Mouse (Mus musculus): ENCODE measurements at regions not wholly inside any gene's neighbourhood (a gene's known extent, or its start where the extent isn't known, plus 50 kb on each side); places are given as distances from the start of the nearest gene placed in this dataset.

GRCm38 (mm10) chr4:110038696-110039095 lies 60.8 kb downstream of the Dmrta2 start:
- Histone ChIP-seq H3K4me3 (ENCODE audit: low read depth, low read length) (no peak overlapping the region), H3K36me3 (ENCODE audit: control insufficient read depth, insufficient read depth, low read length) (no peaks in the 10 kb centered on the region), H3K9ac (ENCODE audit: low read depth, low read length) (no peak overlapping the region), H3K9me3 (ENCODE audit: control insufficient read depth, low read length) (no peaks in the 10 kb centered on the region), H3K4me2 (replicated peaks; ENCODE audit: low read depth, low read length) (no peak overlapping the region), H3K27ac (ENCODE audit: low read depth, low read length) (no peak overlapping the region), H3K4me1 (replicated peaks; ENCODE audit: control insufficient read depth, insufficient read depth, low read length) (no peaks in the 10 kb centered on the region), H3K27me3 (ENCODE audit: control insufficient read depth, insufficient read depth, low read length) (no peaks in the 10 kb centered on the region)
- WGBS, result 71% methylated on average over 5 of the region's 5 CpGs
- no peak for ATAC-seq (ENCODE audit: low FRiP score)
- no peak for DNase-seq (ENCODE audit: low spot score)

DNA sequence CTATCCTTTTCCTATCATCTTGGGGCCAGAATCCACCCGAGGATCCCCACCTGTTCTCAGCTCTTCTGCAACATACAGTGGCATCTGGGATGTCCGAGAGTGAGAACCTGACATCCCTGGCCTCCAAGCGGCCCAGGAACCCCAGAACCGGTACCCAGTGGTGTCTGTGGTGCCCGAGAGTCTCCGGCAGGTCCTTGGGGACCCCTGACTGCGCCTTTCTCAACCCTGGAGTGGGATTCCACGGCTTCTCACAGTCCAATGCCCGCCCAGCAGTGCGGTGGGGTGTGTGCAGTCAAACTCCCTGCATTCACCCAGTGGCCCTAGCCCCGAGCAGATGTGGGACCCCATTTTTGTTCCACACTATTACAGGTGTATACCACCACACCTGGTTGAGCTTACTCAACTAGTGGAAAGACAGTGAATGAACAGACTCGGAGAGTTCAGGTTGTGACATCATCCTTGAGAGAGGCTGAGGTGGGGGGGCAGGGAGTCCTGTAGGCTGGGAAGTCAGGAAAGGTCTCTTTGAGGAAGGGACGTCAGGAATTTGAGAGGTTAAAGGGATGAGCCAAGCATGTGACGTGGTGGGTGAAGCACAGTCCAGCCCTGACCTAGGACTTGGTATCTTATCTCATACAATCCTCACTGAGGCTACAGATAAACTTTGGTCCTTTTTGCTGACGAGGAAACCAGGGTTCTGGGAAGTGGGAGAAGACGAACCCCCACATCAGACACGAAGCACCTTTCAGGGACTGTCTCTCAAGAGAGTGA lies 67.2 kb downstream of the Dmrta2 start:
- H3K4me2 ChIP-seq (replicated peaks; ENCODE audit: low read depth, low read length), result no peak overlapping the region
- no peaks in the 10 kb centered on the region for H3K36me3 ChIP-seq (ENCODE audit: control insufficient read depth, insufficient read depth, low read length)
- H3K4me3 ChIP-seq (ENCODE audit: low read depth, low read length), result no peak overlapping the region
- WGBS, result 87% methylated on average over 17 of the region's 17 CpGs
- no peaks in the 10 kb centered on the region for H3K9me3 ChIP-seq (ENCODE audit: control insufficient read depth, low read length)
- H3K27ac ChIP-seq (ENCODE audit: low read depth, low read length), result no peak overlapping the region
- H3K27me3 ChIP-seq (ENCODE audit: control insufficient read depth, insufficient read depth, low read length), result no peaks in the 10 kb centered on the region
- no peak for ATAC-seq (ENCODE audit: low FRiP score)
- no peaks in the 10 kb centered on the region for H3K4me1 ChIP-seq (replicated peaks; ENCODE audit: control insufficient read depth, insufficient read depth, low read length)
- H3K9ac ChIP-seq (ENCODE audit: low read depth, low read length), result no peak overlapping the region
- no peak for DNase-seq (ENCODE audit: low spot score)

- H3K4me1 ChIP-seq (replicated peaks; ENCODE audit: control insufficient read depth, insufficient read depth, low read length), result no peaks in the 10 kb centered on the region
- no peaks in the 10 kb centered on the region for H3K36me3 ChIP-seq (ENCODE audit: control insufficient read depth, insufficient read depth, low read length)
- no peak overlapping the region for H3K27ac ChIP-seq (ENCODE audit: low read depth, low read length)
- no peak for ATAC-seq (ENCODE audit: low FRiP score)
- no peak overlapping the region for H3K4me2 ChIP-seq (replicated peaks; ENCODE audit: low read depth, low read length)
- no peak for DNase-seq (ENCODE audit: low spot score)
- H3K9me3 ChIP-seq (ENCODE audit: control insufficient read depth, low read length), result no peaks in the 10 kb centered on the region
- H3K4me3 ChIP-seq (ENCODE audit: low read depth, low read length), result no peak overlapping the region
- no peak overlapping the region for H3K9ac ChIP-seq (ENCODE audit: low read depth, low read length)
- WGBS, result 83% methylated on average over 12 of the region's 12 CpGs
- no peaks in the 10 kb centered on the region for H3K27me3 ChIP-seq (ENCODE audit: control insufficient read depth, insufficient read depth, low read length)
Observed at GRCm38 (mm10) chr4:110045651-110046269, 67.9 kb downstream of the Dmrta2 start.

DNA sequence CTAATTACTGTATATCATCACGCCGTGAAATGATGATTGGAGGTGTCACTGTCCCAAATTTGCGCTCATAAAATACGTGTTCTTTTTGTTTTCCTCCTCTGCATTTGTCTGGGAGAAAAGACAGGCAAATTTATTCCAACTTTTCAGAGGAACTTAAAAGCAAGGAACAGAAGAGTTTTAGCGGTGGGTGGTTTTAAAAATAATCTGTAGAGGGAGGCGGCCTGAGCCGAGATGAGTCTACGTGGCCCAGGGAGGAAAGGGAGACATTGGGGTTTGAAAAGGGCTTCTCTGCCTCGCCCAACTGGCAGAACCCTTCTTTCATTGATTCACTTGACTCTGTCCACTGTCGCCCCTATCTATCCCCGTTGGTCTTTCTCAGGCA lies 68.4 kb downstream of the Dmrta2 start:
- Histone ChIP-seq H3K4me2 (replicated peaks; ENCODE audit: low read depth, low read length) (no peak overlapping the region), H3K4me1 (replicated peaks; ENCODE audit: control insufficient read depth, insufficient read depth, low read length) (no peaks in the 10 kb centered on the region), H3K9ac (ENCODE audit: low read depth, low read length) (no peak overlapping the region), H3K4me3 (ENCODE audit: low read depth, low read length) (no peak overlapping the region), H3K36me3 (ENCODE audit: control insufficient read depth, insufficient read depth, low read length) (no peaks in the 10 kb centered on the region), H3K9me3 (ENCODE audit: control insufficient read depth, low read length) (no peaks in the 10 kb centered on the region), H3K27me3 (ENCODE audit: control insufficient read depth, insufficient read depth, low read length) (no peaks in the 10 kb centered on the region), H3K27ac (ENCODE audit: low read depth, low read length) (no peak overlapping the region)
- DNase-seq (ENCODE audit: low spot score) (no peak), ATAC-seq (ENCODE audit: low FRiP score) (no peak)
- WGBS, result 92% methylated on average over 11 of the region's 11 CpGs

- Histone ChIP-seq H3K27me3 (ENCODE audit: control insufficient read depth, insufficient read depth, low read length) (no peaks in the 10 kb centered on the region), H3K4me2 (replicated peaks; ENCODE audit: low read depth, low read length) (peak overlapping the region; percentile 68), H3K36me3 (ENCODE audit: control insufficient read depth, insufficient read depth, low read length) (no peaks in the 10 kb centered on the region), H3K4me1 (replicated peaks; ENCODE audit: control insufficient read depth, insufficient read depth, low read length) (no peaks in the 10 kb centered on the region; the same call in 1 of the 2 replicates), H3K27ac (ENCODE audit: low read depth, low read length) (peak overlapping the region; percentile 70), H3K4me3 (ENCODE audit: low read depth, low read length) (peak overlapping the region; percentile 36), H3K9me3 (ENCODE audit: control insufficient read depth, low read length) (no peaks in the 10 kb centered on the region), H3K9ac (ENCODE audit: low read depth, low read length) (peak overlapping the region; percentile 54)
- DNase-seq (ENCODE audit: low spot score) (peak; percentile 99), ATAC-seq (ENCODE audit: low FRiP score) (peak; percentile 93)
- WGBS, result 3% methylated on average over 40 of the region's 40 CpGs
Observed at GRCm38 (mm10) chr4:110050393-110051280, 72.8 kb downstream of the Dmrta2 start.

- Histone ChIP-seq H3K4me2 (replicated peaks; ENCODE audit: low read depth, low read length) (peak overlapping the region; percentile 68), H3K9me3 (ENCODE audit: control insufficient read depth, low read length) (no peaks in the 10 kb centered on the region), H3K27me3 (ENCODE audit: control insufficient read depth, insufficient read depth, low read length) (no peaks in the 10 kb centered on the region), H3K9ac (ENCODE audit: low read depth, low read length) (peak overlapping the region; percentile 54), H3K4me1 (replicated peaks; ENCODE audit: control insufficient read depth, insufficient read depth, low read length) (no peaks in the 10 kb centered on the region; the same call in 1 of the 2 replicates), H3K4me3 (ENCODE audit: low read depth, low read length) (peak overlapping the region; percentile 36), H3K36me3 (ENCODE audit: control insufficient read depth, insufficient read depth, low read length) (no peaks in the 10 kb centered on the region), H3K27ac (ENCODE audit: low read depth, low read length) (peak overlapping the region; percentile 70)
- 16% methylated on average over 12 of the region's 12 CpGs for WGBS
- ATAC-seq (ENCODE audit: low FRiP score), result no peak
- no peak for DNase-seq (ENCODE audit: low spot score)
Observed at GRCm38 (mm10) chr4:110051281-110051665, 73.4 kb downstream of the Dmrta2 start.

- peak; percentile 31 for DNase-seq (ENCODE audit: low spot score)
- no peaks in the 10 kb centered on the region for H3K9me3 ChIP-seq (ENCODE audit: control insufficient read depth, low read length)
- no peaks in the 10 kb centered on the region for H3K27me3 ChIP-seq (ENCODE audit: control insufficient read depth, insufficient read depth, low read length)
- H3K27ac ChIP-seq (ENCODE audit: low read depth, low read length), result peak overlapping the region; percentile 61; the same call in 1 of the 2 replicates
- WGBS, result 30% methylated on average over 10 of the region's 10 CpGs
- no peaks in the 10 kb centered on the region; the same call in 1 of the 2 replicates for H3K4me1 ChIP-seq (replicated peaks; ENCODE audit: control insufficient read depth, insufficient read depth, low read length)
- no peak for ATAC-seq (ENCODE audit: low FRiP score)
- H3K4me3 ChIP-seq (ENCODE audit: low read depth, low read length), result no peak overlapping the region
- no peak overlapping the region for H3K4me2 ChIP-seq (replicated peaks; ENCODE audit: low read depth, low read length)
- H3K9ac ChIP-seq (ENCODE audit: low read depth, low read length), result no peak overlapping the region
- no peaks in the 10 kb centered on the region for H3K36me3 ChIP-seq (ENCODE audit: control insufficient read depth, insufficient read depth, low read length)
Observed at GRCm38 (mm10) chr4:110051872-110052271, 74.0 kb downstream of the Dmrta2 start.

- H3K9me3 ChIP-seq (ENCODE audit: control insufficient read depth, low read length), result no peaks in the 10 kb centered on the region
- peak; percentile 18 for DNase-seq (ENCODE audit: low spot score)
- no peak overlapping the region for H3K4me2 ChIP-seq (replicated peaks; ENCODE audit: low read depth, low read length)
- H3K4me3 ChIP-seq (ENCODE audit: low read depth, low read length), result no peak overlapping the region
- H3K27ac ChIP-seq (ENCODE audit: low read depth, low read length), result no peak overlapping the region
- no peaks in the 10 kb centered on the region for H3K36me3 ChIP-seq (ENCODE audit: control insufficient read depth, insufficient read depth, low read length)
- 93% methylated on average over 4 of the region's 4 CpGs for WGBS
- no peak overlapping the region for H3K9ac ChIP-seq (ENCODE audit: low read depth, low read length)
- H3K4me1 ChIP-seq (replicated peaks; ENCODE audit: control insufficient read depth, insufficient read depth, low read length), result no peaks in the 10 kb centered on the region; the same call in 1 of the 2 replicates
- no peaks in the 10 kb centered on the region for H3K27me3 ChIP-seq (ENCODE audit: control insufficient read depth, insufficient read depth, low read length)
- no peak for ATAC-seq (ENCODE audit: low FRiP score)
Observed at GRCm38 (mm10) chr4:110052998-110053397, 75.1 kb downstream of the Dmrta2 start.

All from hindbrain, embryonic 11.5 days (tissue).